Mouse (Mus musculus): ENCODE measurements around the gene Parvb.
A peak's percentile ranks its signal among the peaks of the same experiment; 100 is the strongest.

Parvb gene

GRCm38 (mm10) chr15:84324870-84325553 lies 93.2 kb downstream of the Parvb start:
- no peak for DNase-seq (ENCODE audit: low read depth)

- DNase-seq (ENCODE audit: low read depth): no peak
Measured at GRCm38 (mm10) chr15:84325736-84326135, 93.9 kb downstream of the Parvb start.

GRCm38 (mm10) chr15:84328870-84329269 lies 97.0 kb downstream of the Parvb start:
- no peak for DNase-seq (ENCODE audit: low read depth)

- no peak for DNase-seq (ENCODE audit: low read depth)
Measured at GRCm38 (mm10) chr15:84329940-84330339, 98.1 kb downstream of the Parvb start.

GRCm38 (mm10) chr15:84331066-84331612 lies 99.3 kb downstream of the Parvb start:
- no peak for DNase-seq (ENCODE audit: low read depth)

- DNase-seq (ENCODE audit: low read depth): no peak
Measured at GRCm38 (mm10) chr15:84336281-84336817, 104.5 kb downstream of the Parvb start.

GRCm38 (mm10) chr15:84337599-84337998 lies 105.8 kb downstream of the Parvb start:
- DNase-seq (ENCODE audit: low read depth): no peak

GRCm38 (mm10) chr15:84340926-84341325 lies 109.1 kb downstream of the Parvb start:
- DNase-seq (ENCODE audit: low read depth): no peak

- no peak for DNase-seq (ENCODE audit: low read depth)
Measured at GRCm38 (mm10) chr15:84348769-84349168, 116.9 kb downstream of the Parvb start.

- DNase-seq (ENCODE audit: low read depth): no peak
Measured at GRCm38 (mm10) chr15:84349915-84350738, 118.3 kb downstream of the Parvb start.

GRCm38 (mm10) chr15:84351342-84351741 lies 119.5 kb downstream of the Parvb start:
- peak; percentile 11 for DNase-seq (ENCODE audit: low read depth)

GRCm38 (mm10) chr15:84351915-84352844 lies 120.3 kb downstream of the Parvb start:
- no peak for DNase-seq (ENCODE audit: low read depth)

GRCm38 (mm10) chr15:84355081-84355480 lies 123.2 kb downstream of the Parvb start:
- DNase-seq (ENCODE audit: low read depth): no peak

- DNase-seq (ENCODE audit: low read depth): no peak
Measured at GRCm38 (mm10) chr15:84364746-84365145, 132.9 kb downstream of the Parvb start.
